Mouse (Mus musculus) neural tube, embryonic 15.5 days (tissue): ENCODE results near the gene Cela1. TPM values are rescaled to one million over a fixed set of nuclear protein-coding genes. Genes with fewer than 3 reads are reported as not detected.

Source experiments
- ATAC-seq: fragments of 200-750 bp; cut with Nextera tagmentation; 2 replicates; pipeline ENCODE4 v1.8.0; 2017; ENCODE audit warnings: mild to moderate bottlenecking, moderate TSS enrichment, moderate library complexity; ENCODE audit not compliant: low FRiP score
- H3K27ac ChIP-seq: fragments of 300-500 bp; sonication (generic); replicated peaks from 2 replicates; pipeline ENCODE4 v1.5.1; 2015; ENCODE audit warnings: mild to moderate bottlenecking, inconsistent platforms
- H3K27me3 ChIP-seq: fragments of 300-500 bp; sonication (generic); replicated peaks from 2 replicates; pipeline ENCODE4 v1.6.1; 2015; ENCODE audit warnings: inconsistent platforms
- H3K36me3 ChIP-seq: fragments of 300-500 bp; sonication (generic); 2 replicates; pipeline ENCODE4 v1.6.1; 2015; ENCODE audit warnings: inconsistent platforms
- H3K4me1 ChIP-seq: fragments of 300-500 bp; sonication (generic); 2 replicates; pipeline ENCODE4 v1.6.1; 2015; ENCODE audit warnings: inconsistent platforms
- H3K4me2 ChIP-seq: fragments of 300-500 bp; sonication (generic); 2 replicates; pipeline ENCODE4 v1.6.1; 2015; ENCODE audit warnings: inconsistent platforms, mild to moderate bottlenecking, moderate library complexity
- H3K4me3 ChIP-seq: fragments of 300-500 bp; sonication (generic); replicated peaks from 2 replicates; pipeline ENCODE4 v1.5.1; 2015; ENCODE audit warnings: mild to moderate bottlenecking, inconsistent platforms
- H3K9ac ChIP-seq: fragments of 300-500 bp; sonication (generic); replicated peaks from 2 replicates; pipeline ENCODE4 v1.6.1; 2015; ENCODE audit warnings: mild to moderate bottlenecking, inconsistent platforms
- H3K9me3 ChIP-seq: fragments of 300-500 bp; sonication (generic); replicated peaks from 2 replicates; pipeline ENCODE4 v1.6.1; 2016; ENCODE audit warnings: inconsistent platforms
- WGBS: fragments of 180-500 bp; shearing (Covaris S2); methylation state at CpG from one replicate; pipeline ENCODE4 v1.1.7; 2015; ENCODE audit warnings: mixed read lengths; 5-methylcytosine and 5-hydroxymethylcytosine counted together
- polyA plus RNA-seq: library from polyadenylated mRNA; unstranded; fragments of >200 nt; fragmentation: Nextera tagmentation; extraction: Ambion mirVana; gene quantifications from 2 replicates; pipeline ENCODE4 v1.2.1, GENCODE M21; 2015

Cela1 gene
- polyA plus RNA-seq, result 3.1 and 5.8 TPM in 2 replicates

- no peak for ATAC-seq
Observed at GRCm38 (mm10) chr15:100687430-100687971, at the start of gene Cela1. Gene Cela1, minus strand, starts transcription at chr15:100687921.

GRCm38 (mm10) chr15:100735953-100736300, 48.2 kb upstream of the Cela1 start:
- H3K27ac ChIP-seq, result no peak overlapping the region
- 82% methylated on average over 9 of the region's 9 CpGs for whole genome bisulfite sequencing
- no peak overlapping the region for H3K9ac ChIP-seq
- no peaks in the 10 kb centered on the region for H3K4me1 ChIP-seq
- no peak for ATAC-seq
- no peaks in the 10 kb centered on the region for H3K9me3 ChIP-seq
- peaks cover 10% of the 10 kb centered on the region for H3K27me3 ChIP-seq
- no peak overlapping the region for H3K4me3 ChIP-seq
- no peak overlapping the region for H3K4me2 ChIP-seq
- no peaks in the 10 kb centered on the region for H3K36me3 ChIP-seq

More at GRCm38 (mm10) chr15:100687430-100687971, at the start of gene Cela1:
- Histone ChIP-seq H3K4me1 (peaks cover 8% of the 10 kb centered on the region), H3K27me3 (no peaks in the 10 kb centered on the region), H3K4me3 (no peak within 1 kb of the TSS), H3K36me3 (no peaks in the 10 kb centered on the region), H3K9ac (no peak within 1 kb of the TSS), H3K27ac (no peak within 1 kb of the TSS), H3K4me2 (peak within 1 kb of the TSS; percentile 20; the same call in 1 of the 2 replicates), H3K9me3 (no peaks in the 10 kb centered on the region)
- WGBS, result 75% methylated on average over 8 of the region's 8 CpGs

- ATAC-seq, result no peak
- Histone ChIP-seq H3K4me2 (no peak overlapping the region), H3K4me1 (no peaks in the 10 kb centered on the region), H3K4me3 (no peak overlapping the region), H3K27ac (no peak overlapping the region), H3K9me3 (no peaks in the 10 kb centered on the region), H3K27me3 (peaks cover 16% of the 10 kb centered on the region), H3K36me3 (no peaks in the 10 kb centered on the region), H3K9ac (no peak overlapping the region)
- 75% methylated on average over 14 of the region's 15 CpGs for WGBS
Observed at GRCm38 (mm10) chr15:100735095-100735952, 47.6 kb upstream of the Cela1 start.

GRCm38 (mm10) chr15:100732580-100732979, 44.9 kb upstream of the Cela1 start:
- no peaks in the 10 kb centered on the region for H3K9me3 ChIP-seq
- no peaks in the 10 kb centered on the region for H3K36me3 ChIP-seq
- peaks cover 12% of the 10 kb centered on the region for H3K4me1 ChIP-seq
- H3K4me3 ChIP-seq, result no peak overlapping the region
- WGBS, result 35% methylated on average over 5 of the region's 5 CpGs
- ATAC-seq, result no peak
- peaks cover 44% of the 10 kb centered on the region for H3K27me3 ChIP-seq
- no peak overlapping the region for H3K4me2 ChIP-seq
- no peak overlapping the region for H3K27ac ChIP-seq
- no peak overlapping the region for H3K9ac ChIP-seq

GRCm38 (mm10) chr15:100731081-100731480, 43.4 kb upstream of the Cela1 start:
- H3K4me3 ChIP-seq, result no peak overlapping the region
- no peak overlapping the region for H3K9ac ChIP-seq
- no peak overlapping the region for H3K27ac ChIP-seq
- H3K4me1 ChIP-seq, result peaks cover 12% of the 10 kb centered on the region
- no peak overlapping the region for H3K4me2 ChIP-seq
- ATAC-seq, result no peak
- no peaks in the 10 kb centered on the region for H3K9me3 ChIP-seq
- no peaks in the 10 kb centered on the region for H3K36me3 ChIP-seq
- 53% methylated on average over 9 of the region's 9 CpGs for WGBS
- peaks cover 53% of the 10 kb centered on the region for H3K27me3 ChIP-seq

GRCm38 (mm10) chr15:100729281-100729985, 41.7 kb upstream of the Cela1 start, which contains the start of gene Galnt6:
Gene Galnt6, minus strand, starts transcription at chr15:100729376.
- H3K27ac ChIP-seq, result no peak within 1 kb of the TSS
- no peak for ATAC-seq
- WGBS, result 6% methylated on average over 56 of the region's 57 CpGs
- H3K9ac ChIP-seq, result peak within 1 kb of the TSS; percentile 23; the same call in 1 of the 2 replicates
- H3K4me2 ChIP-seq, result peak within 1 kb of the TSS; percentile 58
- peaks cover 53% of the 10 kb centered on the region for H3K27me3 ChIP-seq
- H3K9me3 ChIP-seq, result no peaks in the 10 kb centered on the region
- H3K36me3 ChIP-seq, result no peaks in the 10 kb centered on the region
- H3K4me1 ChIP-seq, result peaks cover 12% of the 10 kb centered on the region
- peak within 1 kb of the TSS; percentile 35 for H3K4me3 ChIP-seq

- peak overlapping the region; percentile 35 for H3K4me3 ChIP-seq
- H3K4me1 ChIP-seq, result peaks cover 12% of the 10 kb centered on the region
- no peaks in the 10 kb centered on the region for H3K36me3 ChIP-seq
- peak overlapping the region; percentile 23; the same call in 1 of the 2 replicates for H3K9ac ChIP-seq
- no peak overlapping the region for H3K27ac ChIP-seq
- H3K4me2 ChIP-seq, result peak overlapping the region; percentile 58
- H3K9me3 ChIP-seq, result no peaks in the 10 kb centered on the region
- WGBS, result 19% methylated on average over 9 of the region's 9 CpGs
- H3K27me3 ChIP-seq, result peaks cover 53% of the 10 kb centered on the region
- no peak for ATAC-seq
Observed at GRCm38 (mm10) chr15:100728586-100728985, 40.9 kb upstream of the Cela1 start.

- no peaks in the 10 kb centered on the region for H3K9me3 ChIP-seq
- no peak overlapping the region for H3K9ac ChIP-seq
Observed at GRCm38 (mm10) chr15:100727834-100728233, 40.1 kb upstream of the Cela1 start.

GRCm38 (mm10) chr15:100726721-100727120, 39.0 kb upstream of the Cela1 start:
- Histone ChIP-seq H3K4me1 (peaks cover 12% of the 10 kb centered on the region), H3K27me3 (peaks cover 49% of the 10 kb centered on the region), H3K4me3 (no peak overlapping the region), H3K4me2 (no peak overlapping the region), H3K9me3 (no peaks in the 10 kb centered on the region), H3K27ac (no peak overlapping the region), H3K36me3 (no peaks in the 10 kb centered on the region), H3K9ac (no peak overlapping the region)
- ATAC-seq, result no peak
- WGBS, result 88% methylated on average over 11 of the region's 11 CpGs

More at GRCm38 (mm10) chr15:100727834-100728233, 40.1 kb upstream of the Cela1 start:
- 85% methylated on average over 11 of the region's 11 CpGs for WGBS
- no peak overlapping the region for H3K4me3 ChIP-seq
- no peaks in the 10 kb centered on the region for H3K36me3 ChIP-seq
- no peak for ATAC-seq
- H3K4me1 ChIP-seq, result peaks cover 12% of the 10 kb centered on the region
- peaks cover 53% of the 10 kb centered on the region for H3K27me3 ChIP-seq
- H3K27ac ChIP-seq, result no peak overlapping the region
- no peak overlapping the region for H3K4me2 ChIP-seq

- no peak overlapping the region for H3K4me3 ChIP-seq
- H3K36me3 ChIP-seq, result no peaks in the 10 kb centered on the region
- H3K9ac ChIP-seq, result no peak overlapping the region
- no peak overlapping the region for H3K4me2 ChIP-seq
- ATAC-seq, result no peak
- H3K27me3 ChIP-seq, result peaks cover 19% of the 10 kb centered on the region
- no peak overlapping the region for H3K27ac ChIP-seq
- 75% methylated on average over 14 of the region's 14 CpGs for WGBS
- H3K9me3 ChIP-seq, result no peaks in the 10 kb centered on the region
- no peaks in the 10 kb centered on the region for H3K4me1 ChIP-seq
Observed at GRCm38 (mm10) chr15:100723505-100723904, 35.8 kb upstream of the Cela1 start.

- Histone ChIP-seq H3K4me2 (no peak overlapping the region), H3K27ac (no peak overlapping the region), H3K36me3 (no peaks in the 10 kb centered on the region), H3K9ac (no peak overlapping the region), H3K4me1 (no peaks in the 10 kb centered on the region), H3K4me3 (no peak overlapping the region), H3K9me3 (no peaks in the 10 kb centered on the region), H3K27me3 (peaks cover 10% of the 10 kb centered on the region)
- 69% methylated on average over 6 of the region's 6 CpGs for WGBS
- ATAC-seq, result no peak
Observed at GRCm38 (mm10) chr15:100722564-100722963, 34.8 kb upstream of the Cela1 start.
